In the genomic region with DNA sequence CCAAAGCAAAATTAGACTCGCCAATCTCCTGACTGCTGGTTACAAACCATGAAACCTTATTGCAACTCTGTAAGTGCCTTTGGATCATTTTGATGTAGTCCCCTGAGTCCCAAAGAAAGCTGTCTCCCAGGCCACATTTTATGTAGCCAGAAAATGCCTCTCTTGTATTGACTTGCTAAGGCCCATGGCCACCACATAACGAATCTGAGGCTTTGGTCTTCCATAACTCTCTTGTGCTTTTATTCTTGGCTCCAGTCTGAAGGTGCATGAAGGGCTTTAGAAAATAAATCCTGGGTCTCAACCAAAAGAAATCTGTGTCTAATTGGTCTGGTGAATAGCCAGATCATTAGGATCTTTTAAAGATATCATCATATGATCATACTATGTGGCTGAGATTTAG, we compare ENCODE assay signal across 22 mouse cellular contexts.
DNase-seq lines count a peak whose midpoint lies in the region; ATAC-seq and TF ChIP-seq lines count a peak whose summit lies in the region.
"Had no signal": no experiment of that assay in that cellular context is flagged by ENCODE, and none has a peak within 500 bp of the region (broad histone marks: within the 10 kb centered on the region; RNA-seq: fewer than 3 reads in every experiment).

No protein-coding gene starts in this region.

- H3K9ac ChIP-seq in forebrain, embryonic 14.5 days (ENCODE audit: low read length), result no peak overlapping the region
- H3K9ac ChIP-seq in hindbrain, embryonic 14.5 days, result no peak overlapping the region
- H3K9ac ChIP-seq in midbrain, postnatal 0 days (replicated peaks; ENCODE audit: low read length, poor library complexity, severe bottlenecking), result no peak overlapping the region
- no peak overlapping the region for H3K9ac ChIP-seq in hindbrain, postnatal 0 days (replicated peaks; ENCODE audit: low read length)
- no peak overlapping the region for H3K9ac ChIP-seq in intestine, embryonic 15.5 days
- H3K9ac ChIP-seq: embryonic facial prominence, embryonic 15.5 days; forebrain, postnatal 0 days; heart, embryonic 12.5 days had no signal

- H3K9me3 ChIP-seq in forebrain, embryonic 14.5 days (replicated peaks; ENCODE audit: control insufficient read depth, low read length), result no peaks in the 10 kb centered on the region
- H3K9me3 ChIP-seq in forebrain, embryonic 10.5 days, result no peaks in the 10 kb centered on the region
- H3K9me3 ChIP-seq in hindbrain, embryonic 14.5 days (ENCODE audit: control insufficient read depth, low read length), result no peaks in the 10 kb centered on the region
- no peaks in the 10 kb centered on the region for H3K9me3 ChIP-seq in hindbrain, embryonic 10.5 days
- no peaks in the 10 kb centered on the region for H3K9me3 ChIP-seq in midbrain, postnatal 0 days (ENCODE audit: low read length)
- H3K9me3 ChIP-seq in midbrain, embryonic 10.5 days (replicated peaks), result no peaks in the 10 kb centered on the region
- H3K9me3 ChIP-seq in hindbrain, postnatal 0 days (ENCODE audit: low read length), result no peaks in the 10 kb centered on the region
- H3K9me3 ChIP-seq in intestine, embryonic 15.5 days, result no peaks in the 10 kb centered on the region
- H3K9me3 ChIP-seq: embryonic facial prominence, embryonic 15.5 days; heart, embryonic 12.5 days had no signal

- TF ChIP-seq CTCF in midbrain, postnatal 0 days (IDR thresholded peaks at IDR 0.05), result no peak
- TF ChIP-seq CTCF in hindbrain, postnatal 0 days (IDR thresholded peaks at IDR 0.05; ENCODE audit: low read depth), result no peak

- DNase-seq in forebrain, embryonic 14.5 days (ENCODE audit: low spot score), result peak; percentile 47
- DNase-seq in forebrain, embryonic 10.5 days (ENCODE audit: extremely low spot score, low spot score), result no peak
- DNase-seq in hindbrain, embryonic 14.5 days (ENCODE audit: low spot score), result no peak
- no peak for DNase-seq in hindbrain, embryonic 10.5 days (ENCODE audit: low spot score)
- peak; percentile 46 for DNase-seq in midbrain, postnatal 0 days (ENCODE audit: low spot score)
- no peak for DNase-seq in midbrain, embryonic 10.5 days (ENCODE audit: low spot score)
- peak; percentile 40 for DNase-seq in hindbrain, postnatal 0 days (ENCODE audit: low spot score)
- DNase-seq: adrenal gland, postnatal 14 days; cerebellum, adult 18-20 months; cerebellum, adult 9-11 months; cerebellum, postnatal 36 days; forebrain, postnatal 0 days; gastrocnemius, postnatal 14 days; kidney, adult 2 months had no signal

- H3K4me1 ChIP-seq in forebrain, embryonic 14.5 days (ENCODE audit: control insufficient read depth, insufficient read depth, low read length), result peaks cover 3% of the 10 kb centered on the region; the same call in 1 of the 2 replicates
- H3K4me1 ChIP-seq in forebrain, embryonic 10.5 days, result peaks cover 3% of the 10 kb centered on the region; the same call in 1 of the 2 replicates
- H3K4me1 ChIP-seq in hindbrain, embryonic 14.5 days (replicated peaks; ENCODE audit: control insufficient read depth, insufficient read depth, low read length), result peaks cover 12% of the 10 kb centered on the region
- H3K4me1 ChIP-seq in hindbrain, embryonic 10.5 days (replicated peaks), result no peaks in the 10 kb centered on the region
- H3K4me1 ChIP-seq in midbrain, postnatal 0 days (ENCODE audit: insufficient read depth, low read length), result 0 out of 2 replicates have a peak, but pooled peaks cover 2% of the 10 kb centered on the region
- no peaks in the 10 kb centered on the region for H3K4me1 ChIP-seq in midbrain, embryonic 10.5 days
- no peaks in the 10 kb centered on the region for H3K4me1 ChIP-seq in hindbrain, postnatal 0 days (ENCODE audit: insufficient read depth, low read length)
- H3K4me1 ChIP-seq in intestine, embryonic 15.5 days (replicated peaks), result no peaks in the 10 kb centered on the region
- H3K4me1 ChIP-seq: embryonic facial prominence, embryonic 15.5 days; heart, embryonic 12.5 days had no signal

- no peak overlapping the region for H3K4me3 ChIP-seq in forebrain, embryonic 14.5 days (ENCODE audit: low read depth, low read length)
- no peak overlapping the region for H3K4me3 ChIP-seq in forebrain, embryonic 10.5 days
- no peak overlapping the region for H3K4me3 ChIP-seq in hindbrain, embryonic 14.5 days (replicated peaks; ENCODE audit: low read length)
- no peak overlapping the region for H3K4me3 ChIP-seq in hindbrain, embryonic 10.5 days
- no peak overlapping the region for H3K4me3 ChIP-seq in midbrain, postnatal 0 days (ENCODE audit: low read depth, low read length)
- no peak overlapping the region for H3K4me3 ChIP-seq in midbrain, embryonic 10.5 days
- no peak overlapping the region for H3K4me3 ChIP-seq in hindbrain, postnatal 0 days (ENCODE audit: low read length)
- no peak overlapping the region for H3K4me3 ChIP-seq in intestine, embryonic 15.5 days (replicated peaks)
- H3K4me3 ChIP-seq: embryonic facial prominence, embryonic 15.5 days; erythroblast, embryonic 14.5 days; heart, embryonic 12.5 days had no signal

- 43% methylated on average over 2 of the region's 2 CpGs for WGBS in forebrain, embryonic 14.5 days
- 83% methylated on average over 2 of the region's 2 CpGs for WGBS in forebrain, embryonic 10.5 days
- 57% methylated on average over 2 of the region's 2 CpGs for WGBS in hindbrain, embryonic 14.5 days
- WGBS in hindbrain, embryonic 10.5 days, result 86% methylated on average over 2 of the region's 2 CpGs
- 64% methylated on average over 2 of the region's 2 CpGs for WGBS in midbrain, postnatal 0 days
- WGBS in midbrain, embryonic 10.5 days, result 81% methylated on average over 2 of the region's 2 CpGs
- WGBS in hindbrain, postnatal 0 days, result 43% methylated on average over 2 of the region's 2 CpGs
- 91% methylated on average over 2 of the region's 2 CpGs for WGBS in intestine, embryonic 15.5 days

- H3K4me2 ChIP-seq in forebrain, embryonic 14.5 days (ENCODE audit: low read length), result no peak overlapping the region
- H3K4me2 ChIP-seq in hindbrain, embryonic 14.5 days (replicated peaks), result no peak overlapping the region
- no peak overlapping the region for H3K4me2 ChIP-seq in midbrain, postnatal 0 days (ENCODE audit: low read depth, low read length, poor library complexity, severe bottlenecking)
- H3K4me2 ChIP-seq in hindbrain, postnatal 0 days (ENCODE audit: low read depth, low read length), result no peak overlapping the region
- no peak overlapping the region for H3K4me2 ChIP-seq in intestine, embryonic 15.5 days (replicated peaks)
- H3K4me2 ChIP-seq: embryonic facial prominence, embryonic 15.5 days; heart, embryonic 12.5 days had no signal

- no peaks in the 10 kb centered on the region for H3K36me3 ChIP-seq in forebrain, embryonic 14.5 days (ENCODE audit: control insufficient read depth, insufficient read depth, low read length)
- no peaks in the 10 kb centered on the region for H3K36me3 ChIP-seq in forebrain, embryonic 10.5 days (replicated peaks)
- no peaks in the 10 kb centered on the region for H3K36me3 ChIP-seq in hindbrain, embryonic 14.5 days (replicated peaks; ENCODE audit: control insufficient read depth, insufficient read depth)
- no peaks in the 10 kb centered on the region for H3K36me3 ChIP-seq in hindbrain, embryonic 10.5 days
- no peaks in the 10 kb centered on the region for H3K36me3 ChIP-seq in midbrain, postnatal 0 days (ENCODE audit: insufficient read depth, low read length)
- no peaks in the 10 kb centered on the region for H3K36me3 ChIP-seq in midbrain, embryonic 10.5 days
- H3K36me3 ChIP-seq in hindbrain, postnatal 0 days (ENCODE audit: insufficient read depth, low read length), result no peaks in the 10 kb centered on the region
- no peaks in the 10 kb centered on the region for H3K36me3 ChIP-seq in intestine, embryonic 15.5 days
- H3K36me3 ChIP-seq: embryonic facial prominence, embryonic 15.5 days; heart, embryonic 12.5 days had no signal

- no peak overlapping the region for H3K27ac ChIP-seq in forebrain, embryonic 14.5 days (ENCODE audit: low read depth, low read length)
- no peak overlapping the region for H3K27ac ChIP-seq in forebrain, embryonic 10.5 days
- H3K27ac ChIP-seq in hindbrain, embryonic 14.5 days, result peak overlapping the region; percentile 62; the same call in 1 of the 2 replicates
- H3K27ac ChIP-seq in hindbrain, embryonic 10.5 days, result no peak overlapping the region
- H3K27ac ChIP-seq in midbrain, postnatal 0 days (ENCODE audit: low read depth, low read length), result no peak overlapping the region
- no peak overlapping the region for H3K27ac ChIP-seq in midbrain, embryonic 10.5 days (replicated peaks)
- H3K27ac ChIP-seq in hindbrain, postnatal 0 days, result no peak overlapping the region
- H3K27ac ChIP-seq in intestine, embryonic 15.5 days, result no peak overlapping the region
- H3K27ac ChIP-seq: embryonic facial prominence, embryonic 15.5 days had no signal

- H3K27me3 ChIP-seq in forebrain, embryonic 14.5 days (replicated peaks; ENCODE audit: control insufficient read depth, insufficient read depth, low read length), result no peaks in the 10 kb centered on the region
- H3K27me3 ChIP-seq in forebrain, embryonic 10.5 days (ENCODE audit: poor library complexity, severe bottlenecking), result no peaks in the 10 kb centered on the region
- no peaks in the 10 kb centered on the region for H3K27me3 ChIP-seq in hindbrain, embryonic 14.5 days (ENCODE audit: control insufficient read depth, insufficient read depth, low read length)
- no peaks in the 10 kb centered on the region for H3K27me3 ChIP-seq in hindbrain, embryonic 10.5 days (ENCODE audit: insufficient read depth, poor library complexity, severe bottlenecking)
- no peaks in the 10 kb centered on the region for H3K27me3 ChIP-seq in midbrain, postnatal 0 days (ENCODE audit: insufficient read depth, low read length)
- no peaks in the 10 kb centered on the region for H3K27me3 ChIP-seq in midbrain, embryonic 10.5 days (ENCODE audit: low read depth, poor library complexity, severe bottlenecking)
- no peaks in the 10 kb centered on the region for H3K27me3 ChIP-seq in hindbrain, postnatal 0 days (ENCODE audit: insufficient read depth, low read length)
- H3K27me3 ChIP-seq in intestine, embryonic 15.5 days (replicated peaks), result no peaks in the 10 kb centered on the region
- H3K27me3 ChIP-seq: CH12.LX; embryonic facial prominence, embryonic 15.5 days; heart, embryonic 12.5 days; Patski had no signal

- no peak; the same call in 1 of the 2 replicates for ATAC-seq in forebrain, embryonic 14.5 days
- no peak for ATAC-seq in hindbrain, embryonic 14.5 days (ENCODE audit: low FRiP score)
- no peak for ATAC-seq in midbrain, postnatal 0 days (ENCODE audit: low FRiP score)
- ATAC-seq in hindbrain, postnatal 0 days, result no peak
- no peak for ATAC-seq in intestine, embryonic 15.5 days
- ATAC-seq: activated CD4-positive, CD25-positive, alpha-beta regulatory T cell, adult 4 months; forebrain, postnatal 0 days; intestine, embryonic 16.5 days; Patski had no signal

Comparison
In these comparisons a context has a peak if more than half of its experiments do, and no peak if none do; other contexts are left out.
1. DNase-seq: peak in forebrain, embryonic 14.5 days (single experiment), midbrain, postnatal 0 days (single experiment) and hindbrain, postnatal 0 days (single experiment); none in forebrain, embryonic 10.5 days (single experiment), hindbrain, embryonic 14.5 days (single experiment), hindbrain, embryonic 10.5 days (single experiment) and midbrain, embryonic 10.5 days (single experiment).